Mouse (Mus musculus) MEL (cell line): ENCODE results near the gene Sarm1.
A peak's percentile ranks its signal among the peaks of the same experiment; 100 is the strongest.

Source experiments
- CTCF ChIP-seq, 3 experiments: IDR thresholded peaks in 2 of 3; conservative IDR thresholded peaks in 1 of 3; 2 replicates each; pipeline ENCODE4 v1.5.1; 2011 to 2012; ENCODE audit warnings: low read length in 3 of 3, low read depth in 2 of 3, mild to moderate bottlenecking in 2 of 3, improper control_type of control experiment in 1 of 3, inconsistent platforms in 1 of 3, mixed read lengths in 1 of 3, moderate library complexity in 1 of 3; ENCODE audit not compliant: control insufficient read depth in 1 of 3, insufficient read depth in 1 of 3, poor library complexity in 1 of 3, severe bottlenecking in 1 of 3
- POLR2A ChIP-seq, 2 experiments: IDR thresholded peaks; 2 replicates each; pipeline ENCODE4 v1.6.1; 2011 to 2012; ENCODE audit warnings: low read length in 2 of 2, mild to moderate bottlenecking in 2 of 2, control low read depth in 1 of 2, improper control_type of control experiment in 1 of 2, low read depth in 1 of 2, moderate library complexity in 1 of 2; ENCODE audit not compliant: control insufficient read depth in 1 of 2, insufficient read depth in 1 of 2, poor library complexity in 1 of 2
- ZKSCAN1 ChIP-seq: IDR thresholded peaks from 2 replicates; pipeline ENCODE4 v1.6.1; 2012; ENCODE audit warnings: low read depth, mild to moderate bottlenecking, inconsistent platforms, low read length, improper control_type of control experiment, moderate library complexity

GRCm38 (mm10) chr11:78435776-78436349 lies 61.7 kb downstream of the Sarm1 start:
- peak; percentile 79 to 95 (median 86) for TF ChIP-seq CTCF (IDR thresholded peaks at IDR 0.05 in 2 of 3, conservative IDR thresholded peaks at IDR 0.05 in 1 of 3; ENCODE audit: control insufficient read depth in 1 of 3, insufficient read depth in 1 of 3, low read depth in 2 of 3, low read length in 3 of 3, poor library complexity in 1 of 3, severe bottlenecking in 1 of 3)
- TF ChIP-seq POLR2A (IDR thresholded peaks at IDR 0.05; ENCODE audit: control insufficient read depth in 1 of 2, insufficient read depth in 1 of 2, low read depth in 1 of 2, low read length in 2 of 2, poor library complexity in 1 of 2) = no peak
- TF ChIP-seq ZKSCAN1 = no peak
